8 mouse cellular contexts compared by ENCODE assay signal in genomic region chr11:60540761-60541160, GRCm38 (mm10). TPM values are rescaled to one million over a fixed set of nuclear protein-coding genes. Genes with fewer than 3 reads are reported as not detected.
A peak's percentile ranks its signal among the peaks of the same experiment; 100 is the strongest.
DNase-seq lines count a peak whose midpoint lies in the region; ATAC-seq and TF ChIP-seq lines count a peak whose summit lies in the region.

No protein-coding gene starts in this region.

- no peak for ATAC-seq in neural tube, embryonic 11.5 days (ENCODE audit: insufficient read depth, low FRiP score, low TSS enrichment)
- no peak for ATAC-seq in heart, embryonic 15.5 days (replicated peaks; ENCODE audit: insufficient number of reproducible peaks, insufficient read depth, low FRiP score, low read depth)
- no peak for ATAC-seq in limb, embryonic 14.5 days (ENCODE audit: low FRiP score, low read depth)
- ATAC-seq in megakaryocyte progenitor cell, adult 5-6 weeks (replicated peaks; ENCODE audit: poor library complexity) = no peak
- no peak for ATAC-seq in erythroid progenitor cell, adult 5-6 weeks (replicated peaks; ENCODE audit: low FRiP score, poor library complexity, severe bottlenecking)

- peak overlapping the region; percentile 34 for H3K4me3 ChIP-seq in neural tube, embryonic 11.5 days (ENCODE audit: low read depth, low read length)
- H3K4me3 ChIP-seq in heart, embryonic 15.5 days = peak overlapping the region; percentile 46
- peak overlapping the region; percentile 95 for H3K4me3 ChIP-seq in limb, embryonic 14.5 days (replicated peaks; ENCODE audit: low read length)

- WGBS in neural tube, embryonic 11.5 days = 63% methylated on average over 2 of the region's 2 CpGs
- 41% methylated on average over 2 of the region's 2 CpGs for WGBS in heart, embryonic 15.5 days
- 65% methylated on average over 2 of the region's 2 CpGs for WGBS in limb, embryonic 14.5 days

- DNase-seq in neural tube, embryonic 11.5 days (ENCODE audit: low spot score) = no peak
- no peak for DNase-seq in neural tube, embryonic 10.5 days (ENCODE audit: extremely low spot score, low spot score)
- DNase-seq in limb, embryonic 14.5 days (ENCODE audit: low spot score) = no peak
- peak; percentile 20 for DNase-seq in yolk sac, embryonic 10.5 days (ENCODE audit: low spot score)
- DNase-seq in embryo, embryonic 10.5 days (ENCODE audit: low spot score) = no peak

- no peaks in the 10 kb centered on the region for H3K27me3 ChIP-seq in neural tube, embryonic 11.5 days (ENCODE audit: control insufficient read depth, insufficient read depth, low read length)
- H3K27me3 ChIP-seq in heart, embryonic 15.5 days = no peaks in the 10 kb centered on the region
- no peaks in the 10 kb centered on the region for H3K27me3 ChIP-seq in limb, embryonic 14.5 days (ENCODE audit: control insufficient read depth, insufficient read depth, low read length)

- H3K27ac ChIP-seq in neural tube, embryonic 11.5 days (ENCODE audit: low read depth, low read length) = no peak overlapping the region
- peak overlapping the region; percentile 6 for H3K27ac ChIP-seq in heart, embryonic 15.5 days
- H3K27ac ChIP-seq in limb, embryonic 14.5 days (replicated peaks; ENCODE audit: low read depth, low read length) = no peak overlapping the region

- H3K4me2 ChIP-seq in neural tube, embryonic 11.5 days (ENCODE audit: low read depth) = peak overlapping the region; percentile 76
- peak overlapping the region; percentile 89 for H3K4me2 ChIP-seq in heart, embryonic 15.5 days
- H3K4me2 ChIP-seq in limb, embryonic 14.5 days (replicated peaks; ENCODE audit: low read depth, low read length, severe bottlenecking) = peak overlapping the region; percentile 91

- no peaks in the 10 kb centered on the region for H3K36me3 ChIP-seq in neural tube, embryonic 11.5 days (ENCODE audit: control insufficient read depth, insufficient read depth, low read length)
- peaks cover 8% of the 10 kb centered on the region; the same call in 1 of the 2 replicates for H3K36me3 ChIP-seq in heart, embryonic 15.5 days
- H3K36me3 ChIP-seq in limb, embryonic 14.5 days (ENCODE audit: control insufficient read depth, insufficient read depth, low read length) = peaks cover 39% of the 10 kb centered on the region

- H3K9ac ChIP-seq in neural tube, embryonic 11.5 days (ENCODE audit: low read length) = no peak overlapping the region
- H3K9ac ChIP-seq in heart, embryonic 15.5 days = peak overlapping the region; percentile 53; the same call in 1 of the 2 replicates
- H3K9ac ChIP-seq in limb, embryonic 14.5 days (ENCODE audit: low read depth, low read length, severe bottlenecking) = peak overlapping the region; percentile 47

- no peak for TF ChIP-seq POLR2A in limb, embryonic 14.5 days (IDR thresholded peaks at IDR 0.05; ENCODE audit: borderline replicate concordance, extremely low read depth, insufficient read depth, insufficient read length)

- H3K9me3 ChIP-seq in neural tube, embryonic 11.5 days (ENCODE audit: control insufficient read depth, low read length) = no peaks in the 10 kb centered on the region
- no peaks in the 10 kb centered on the region for H3K9me3 ChIP-seq in heart, embryonic 15.5 days (replicated peaks)
- no peaks in the 10 kb centered on the region for H3K9me3 ChIP-seq in limb, embryonic 14.5 days (ENCODE audit: control insufficient read depth, low read length)

- peaks cover 17% of the 10 kb centered on the region for H3K4me1 ChIP-seq in neural tube, embryonic 11.5 days (ENCODE audit: control insufficient read depth, insufficient read depth, low read length)
- peaks cover 52% of the 10 kb centered on the region for H3K4me1 ChIP-seq in heart, embryonic 15.5 days (replicated peaks)
- H3K4me1 ChIP-seq in limb, embryonic 14.5 days (ENCODE audit: control insufficient read depth, insufficient read depth, low read length) = peaks cover 28% of the 10 kb centered on the region

RNA-seq across cellular contexts. Expression of gene Alkbh5, which starts 4.6 kb away (rescaled TPM):
- polyA plus RNA-seq in neural tube, embryonic 11.5 days (2014; fragmentation: Nextera tagmentation; extraction: Ambion mirVana) = 29.7 and 31.5 TPM in 2 replicates
- 36.8 and 39.1 TPM in 2 replicates for polyA plus RNA-seq in heart, embryonic 15.5 days (2015; fragmentation: Nextera tagmentation; extraction: Ambion mirVana)
- 19.3 and 24.0 TPM in 2 replicates for polyA plus RNA-seq in limb, embryonic 14.5 days (2012; rRNA removed)
- 30.2 and 31.9 TPM in 2 replicates for polyA plus RNA-seq in limb, embryonic 14.5 days (2014; fragmentation: Nextera tagmentation; extraction: Ambion mirVana)
- total RNA-seq in megakaryocyte progenitor cell, adult 5-6 weeks (2015) = 29.8 and 30.5 TPM in 2 replicates
- total RNA-seq in megakaryocyte progenitor cell, adult 5-6 weeks (2017) = 26.8 and 29.3 TPM in 2 replicates
- 20.5 TPM in 2 replicates for total RNA-seq in erythroid progenitor cell, adult 5-6 weeks (2015; ENCODE audit: low replicate concordance)
- total RNA-seq in erythroid progenitor cell, adult 5-6 weeks (2017; ENCODE audit: low replicate concordance) = 18.8 and 21.3 TPM in 2 replicates

Comparison
In these comparisons a context has a peak if more than half of its experiments do, and no peak if none do; other contexts are left out.
1. H3K4me3 ChIP-seq: peak in every context shown above with its lines; median percentile 95 in limb, embryonic 14.5 days; 46 in heart, embryonic 15.5 days; 34 in neural tube, embryonic 11.5 days.